Mouse (Mus musculus): Measurements from ENCODE around the gene Acer2. TPM values are rescaled to one million over a fixed set of nuclear protein-coding genes. Genes with fewer than 3 reads are reported as not detected.

Acer2 gene
- polyA plus RNA-seq, 1 experiment = 179 TPM

- no peak for DNase-seq
- TF ChIP-seq CTCF (IDR thresholded peaks at IDR 0.05; ENCODE audit: insufficient read depth, low read length) = peak; percentile 57
- TF ChIP-seq POLR2A (IDR thresholded peaks at IDR 0.05; ENCODE audit: borderline replicate concordance, extremely low read depth, low read depth, low read length) = no peak
- WGBS = 40% methylated on average over 4 of the region's 4 CpGs
- no peak overlapping the region for H3K4me3 ChIP-seq (replicated peaks; ENCODE audit: extremely low read depth, low read depth, low read length)
- peaks cover 15% of the 10 kb centered on the region for H3K4me1 ChIP-seq (ENCODE audit: control insufficient read depth, insufficient read depth, low read length)
Measured at GRCm38 (mm10) chr4:86884945-86885344, 10.7 kb downstream of the Acer2 start.

- 17% methylated on average over 12 of the region's 12 CpGs for WGBS
Measured at GRCm38 (mm10) chr4:86885790-86886159, 11.6 kb downstream of the Acer2 start.

DNA sequence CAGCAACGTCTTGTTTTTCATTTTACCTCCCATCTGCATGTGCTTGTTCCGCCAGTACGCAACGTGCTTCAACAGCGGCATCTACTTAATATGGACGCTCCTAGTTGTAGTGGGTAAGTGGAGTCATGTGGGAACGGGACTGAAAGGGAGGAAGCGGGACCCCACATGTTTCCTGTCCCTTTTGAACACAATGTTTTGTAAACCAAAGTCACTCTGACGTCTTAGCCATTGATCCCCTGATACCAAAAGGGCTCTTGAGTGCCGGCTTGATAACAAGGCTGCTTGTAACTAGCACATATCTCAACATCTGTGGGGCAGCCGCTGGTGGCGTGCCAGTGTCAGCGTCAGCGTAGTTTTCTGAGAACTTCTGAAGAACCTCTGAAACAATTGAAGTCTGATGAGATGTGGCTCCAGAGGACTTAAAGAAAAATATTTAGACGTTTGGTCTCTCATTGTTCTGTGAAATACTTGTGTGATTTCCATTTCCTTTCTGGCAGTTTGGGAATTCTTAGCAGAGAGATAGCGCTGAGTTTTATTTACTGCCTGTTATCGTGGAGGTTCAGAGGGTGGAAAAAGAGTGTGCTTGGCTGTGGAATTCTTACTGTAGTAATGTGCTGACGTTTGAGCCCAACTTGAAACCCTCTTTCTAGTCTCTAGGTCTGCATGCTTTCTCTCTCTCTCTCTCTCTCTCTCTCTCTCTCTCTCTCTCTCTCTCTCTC, 12.1 kb downstream of the Acer2 start:
- peak; percentile 63 for DNase-seq
- 0 out of 2 replicates have a peak, but pooled peaks have one; percentile 1 for TF ChIP-seq POLR2A (IDR thresholded peaks at IDR 0.05; ENCODE audit: borderline replicate concordance, extremely low read depth, low read depth, low read length)
- TF ChIP-seq CTCF (IDR thresholded peaks at IDR 0.05; ENCODE audit: insufficient read depth, low read length) = no peak
- 2% methylated on average over 18 of the region's 18 CpGs for WGBS
- Histone ChIP-seq H3K4me1 (ENCODE audit: control insufficient read depth, insufficient read depth, low read length) (peaks cover 11% of the 10 kb centered on the region), H3K4me3 (replicated peaks; ENCODE audit: extremely low read depth, low read depth, low read length) (peak overlapping the region; percentile 21)

More at GRCm38 (mm10) chr4:86885790-86886159, 11.6 kb downstream of the Acer2 start:
- Histone ChIP-seq H3K4me1 (ENCODE audit: control insufficient read depth, insufficient read depth, low read length) (peaks cover 11% of the 10 kb centered on the region), H3K4me3 (replicated peaks; ENCODE audit: extremely low read depth, low read depth, low read length) (peak overlapping the region; percentile 9)
- 0 out of 2 replicates have a peak, but pooled peaks have one; percentile 13 for TF ChIP-seq POLR2A (IDR thresholded peaks at IDR 0.05; ENCODE audit: borderline replicate concordance, extremely low read depth, low read depth, low read length)
- no peak for TF ChIP-seq CTCF (IDR thresholded peaks at IDR 0.05; ENCODE audit: insufficient read depth, low read length)
- no peak for DNase-seq

- DNase-seq = no peak
- no peak; the same call in 1 of the 2 replicates for TF ChIP-seq CTCF (IDR thresholded peaks at IDR 0.05; ENCODE audit: insufficient read depth, low read length)
- no peak for TF ChIP-seq POLR2A (IDR thresholded peaks at IDR 0.05; ENCODE audit: borderline replicate concordance, extremely low read depth, low read depth, low read length)
- WGBS = 76% methylated on average over 5 of the region's 5 CpGs
- Histone ChIP-seq H3K4me1 (ENCODE audit: control insufficient read depth, insufficient read depth, low read length) (peaks cover 11% of the 10 kb centered on the region), H3K4me3 (replicated peaks; ENCODE audit: extremely low read depth, low read depth, low read length) (no peak overlapping the region)
Measured at GRCm38 (mm10) chr4:86887879-86888278, 13.7 kb downstream of the Acer2 start.

GRCm38 (mm10) chr4:86897411-86897810, 23.2 kb downstream of the Acer2 start:
- Histone ChIP-seq H3K4me1 (ENCODE audit: control insufficient read depth, insufficient read depth, low read length) (peaks cover 13% of the 10 kb centered on the region), H3K4me3 (replicated peaks; ENCODE audit: extremely low read depth, low read depth, low read length) (no peak overlapping the region)
- 42% methylated on average over 7 of the region's 7 CpGs for WGBS
- no peak for DNase-seq
- TF ChIP-seq POLR2A (IDR thresholded peaks at IDR 0.05; ENCODE audit: borderline replicate concordance, extremely low read depth, low read depth, low read length) = no peak
- no peak for TF ChIP-seq CTCF (IDR thresholded peaks at IDR 0.05; ENCODE audit: insufficient read depth, low read length)

GRCm38 (mm10) chr4:86898791-86899474, 24.7 kb downstream of the Acer2 start:
- no peak for TF ChIP-seq CTCF (IDR thresholded peaks at IDR 0.05; ENCODE audit: insufficient read depth, low read length)
- TF ChIP-seq POLR2A (IDR thresholded peaks at IDR 0.05; ENCODE audit: borderline replicate concordance, extremely low read depth, low read depth, low read length) = no peak
- DNase-seq = peak; percentile 31
- WGBS = 20% methylated on average over 14 of the region's 14 CpGs
- Histone ChIP-seq H3K4me3 (replicated peaks; ENCODE audit: extremely low read depth, low read depth, low read length) (no peak overlapping the region), H3K4me1 (ENCODE audit: control insufficient read depth, insufficient read depth, low read length) (peaks cover 13% of the 10 kb centered on the region)

- H3K4me3 ChIP-seq (replicated peaks; ENCODE audit: extremely low read depth, low read depth, low read length) = no peak overlapping the region
- no peak for DNase-seq
- H3K4me1 ChIP-seq (ENCODE audit: control insufficient read depth, insufficient read depth, low read length) = peaks cover 13% of the 10 kb centered on the region
- TF ChIP-seq CTCF (IDR thresholded peaks at IDR 0.05; ENCODE audit: insufficient read depth, low read length) (no peak), POLR2A (IDR thresholded peaks at IDR 0.05; ENCODE audit: borderline replicate concordance, extremely low read depth, low read depth, low read length) (no peak)
- 47% methylated on average over 6 of the region's 6 CpGs for WGBS
Measured at GRCm38 (mm10) chr4:86902351-86902750, 28.2 kb downstream of the Acer2 start.

- no peak overlapping the region for H3K4me3 ChIP-seq (replicated peaks; ENCODE audit: extremely low read depth, low read depth, low read length)
- 38% methylated on average over 3 of the region's 3 CpGs for WGBS
- peaks cover 2% of the 10 kb centered on the region; the same call in 1 of the 2 replicates for H3K4me1 ChIP-seq (ENCODE audit: control insufficient read depth, insufficient read depth, low read length)
- TF ChIP-seq CTCF (IDR thresholded peaks at IDR 0.05; ENCODE audit: insufficient read depth, low read length) = peak; percentile 40; the same call in 1 of the 2 replicates
- TF ChIP-seq POLR2A (IDR thresholded peaks at IDR 0.05; ENCODE audit: borderline replicate concordance, extremely low read depth, low read depth, low read length) = no peak
- DNase-seq = no peak
Measured at GRCm38 (mm10) chr4:86904969-86905368, 30.8 kb downstream of the Acer2 start.

DNA sequence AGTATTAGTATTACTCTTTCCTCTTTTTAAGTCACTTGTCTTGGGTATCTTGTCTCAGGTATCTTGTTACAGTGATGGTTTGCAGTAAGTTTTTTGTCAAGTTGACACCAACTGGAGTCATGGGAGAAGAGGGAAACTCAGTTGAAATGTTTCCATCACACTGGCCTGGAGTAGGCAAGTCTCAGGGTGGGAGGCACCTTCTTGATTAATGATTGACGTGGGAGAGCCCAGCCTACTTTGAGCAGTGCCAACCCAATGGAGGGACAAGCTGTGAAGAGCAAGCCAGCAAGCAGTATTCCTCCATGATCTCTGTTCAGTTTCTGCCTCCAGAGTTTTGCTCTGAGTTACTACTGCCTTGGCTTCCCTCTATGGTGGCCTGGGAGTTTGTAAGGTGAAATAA, 31.7 kb downstream of the Acer2 start:
- no peaks in the 10 kb centered on the region; the same call in 1 of the 2 replicates for H3K4me1 ChIP-seq (ENCODE audit: control insufficient read depth, insufficient read depth, low read length)
- TF ChIP-seq POLR2A (IDR thresholded peaks at IDR 0.05; ENCODE audit: borderline replicate concordance, extremely low read depth, low read depth, low read length) (no peak), CTCF (IDR thresholded peaks at IDR 0.05; ENCODE audit: insufficient read depth, low read length) (no peak)
- DNase-seq = no peak
- no peak overlapping the region for H3K4me3 ChIP-seq (replicated peaks; ENCODE audit: extremely low read depth, low read depth, low read length)
- WGBS = 60% methylated on average over 1 of the region's 1 CpGs

Data from lung, adult 2 months (tissue).